Mouse (Mus musculus): ENCODE measurements at regions not wholly inside any gene's neighbourhood (a gene's known extent, or its start where the extent isn't known, plus 50 kb on each side); places are given as distances from the start of the nearest gene placed in this dataset.
A peak's percentile ranks its signal among the peaks of the same experiment; 100 is the strongest.

DNA sequence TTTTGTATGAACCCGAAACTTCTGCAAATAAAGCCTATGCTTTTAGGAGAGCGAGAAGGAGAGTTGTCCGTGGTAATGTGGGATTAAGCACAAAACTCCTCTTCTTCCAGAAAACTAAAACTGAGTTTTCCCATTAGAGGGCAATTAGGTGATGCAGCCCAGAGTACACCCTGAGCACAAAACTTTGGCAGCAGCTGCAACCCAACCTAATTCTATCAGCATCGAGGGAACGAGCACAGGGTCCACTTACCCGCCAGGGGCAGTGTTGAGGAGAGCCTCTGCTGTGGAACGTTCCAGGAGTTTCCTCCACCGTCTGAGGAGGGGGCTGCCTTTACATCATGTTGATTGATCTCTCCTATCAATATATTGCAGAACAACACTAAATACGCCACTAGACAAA lies 285.7 kb downstream of the Gm826 start:
- Histone ChIP-seq H3K36me3 (replicated peaks; ENCODE audit: control insufficient read depth, insufficient read depth, low read length) (no peaks in the 10 kb centered on the region), H3K4me3 (ENCODE audit: low read depth, low read length) (no peak overlapping the region), H3K27ac (ENCODE audit: low read depth) (no peak overlapping the region), H3K9ac (replicated peaks; ENCODE audit: low read depth, low read length) (no peak overlapping the region), H3K4me1 (ENCODE audit: control insufficient read depth, insufficient read depth) (no peaks in the 10 kb centered on the region), H3K27me3 (ENCODE audit: control insufficient read depth, insufficient read depth, low read length) (no peaks in the 10 kb centered on the region), H3K9me3 (replicated peaks; ENCODE audit: control insufficient read depth, low read length) (no peaks in the 10 kb centered on the region), H3K4me2 (ENCODE audit: low read depth, low read length) (no peak overlapping the region)
- TF ChIP-seq CTCF (IDR thresholded peaks at IDR 0.05; ENCODE audit: low read depth): no peak
- TF ChIP-seq EP300 (IDR thresholded peaks at IDR 0.05; ENCODE audit: low read depth): no peak
- DNase-seq (ENCODE audit: low spot score): no peak
- ATAC-seq (ENCODE audit: insufficient read depth, low read depth): no peak
- WGBS: 80% methylated on average over 9 of the region's 9 CpGs

DNA sequence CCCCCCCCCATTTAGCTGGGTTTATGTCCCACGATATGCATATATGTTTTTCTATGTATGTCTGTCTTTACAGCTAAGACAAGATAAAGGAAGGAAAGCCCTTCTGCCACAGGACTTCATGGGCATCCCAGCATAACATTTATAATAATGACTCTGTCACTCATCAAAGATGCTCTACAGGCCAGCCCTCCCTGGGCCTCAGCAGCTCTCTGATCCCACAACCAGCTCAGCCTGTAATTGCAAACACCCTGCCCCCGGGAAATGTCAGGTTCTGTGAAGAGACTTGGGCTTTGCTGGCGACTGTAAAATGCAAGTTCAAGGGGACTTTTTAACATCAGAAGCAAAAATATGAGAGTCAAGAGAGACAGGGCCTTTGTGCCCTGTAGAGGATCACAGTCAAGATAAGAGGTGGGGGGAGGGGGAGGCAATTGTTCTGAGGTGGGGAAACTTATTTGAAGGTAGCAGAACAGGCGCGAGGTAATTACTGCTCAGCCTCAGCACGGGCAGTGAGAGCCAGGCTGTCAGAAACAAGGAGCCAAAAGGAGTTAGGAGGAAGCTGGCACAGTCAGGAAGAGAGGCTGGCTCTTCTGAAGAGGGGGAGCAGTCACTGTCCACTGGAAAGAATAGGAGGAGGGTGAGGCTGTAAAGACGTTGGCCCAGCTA lies 286.9 kb downstream of the Gm826 start:
- no peak overlapping the region for H3K9ac ChIP-seq (replicated peaks; ENCODE audit: low read depth, low read length)
- TF ChIP-seq EP300 (IDR thresholded peaks at IDR 0.05; ENCODE audit: low read depth): no peak
- no peak for TF ChIP-seq CTCF (IDR thresholded peaks at IDR 0.05; ENCODE audit: low read depth)
- no peak for DNase-seq (ENCODE audit: low spot score)
- no peaks in the 10 kb centered on the region for H3K27me3 ChIP-seq (ENCODE audit: control insufficient read depth, insufficient read depth, low read length)
- H3K4me1 ChIP-seq (ENCODE audit: control insufficient read depth, insufficient read depth): no peaks in the 10 kb centered on the region
- H3K36me3 ChIP-seq (replicated peaks; ENCODE audit: control insufficient read depth, insufficient read depth, low read length): no peaks in the 10 kb centered on the region
- no peak overlapping the region for H3K4me3 ChIP-seq (ENCODE audit: low read depth, low read length)
- 25% methylated on average over 7 of the region's 7 CpGs for WGBS
- H3K27ac ChIP-seq (ENCODE audit: low read depth): no peak overlapping the region
- no peaks in the 10 kb centered on the region for H3K9me3 ChIP-seq (replicated peaks; ENCODE audit: control insufficient read depth, low read length)
- no peak for ATAC-seq (ENCODE audit: insufficient read depth, low read depth)
- no peak overlapping the region for H3K4me2 ChIP-seq (ENCODE audit: low read depth, low read length)

DNA sequence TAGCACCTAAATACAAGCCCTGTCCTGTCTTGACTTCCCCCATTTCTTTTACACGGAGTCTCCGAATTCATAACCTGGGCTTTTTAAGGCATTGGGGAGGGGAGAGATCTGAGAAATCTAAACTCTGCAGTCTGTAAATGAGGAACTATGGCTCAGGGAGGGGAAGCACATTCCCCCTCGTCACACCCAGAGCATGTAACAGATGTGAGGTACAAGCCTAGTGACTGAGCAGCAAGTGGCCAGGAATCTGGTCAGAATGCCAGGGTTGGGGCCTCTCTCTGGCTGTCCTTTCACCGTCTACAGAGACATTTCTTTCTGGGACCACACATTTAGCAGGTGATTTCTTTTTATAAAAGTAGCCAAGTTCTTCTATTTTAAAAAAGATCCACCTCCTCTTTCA lies 289.4 kb downstream of the Gm826 start:
- no peaks in the 10 kb centered on the region for H3K36me3 ChIP-seq (replicated peaks; ENCODE audit: control insufficient read depth, insufficient read depth, low read length)
- H3K9ac ChIP-seq (replicated peaks; ENCODE audit: low read depth, low read length): no peak overlapping the region
- DNase-seq (ENCODE audit: low spot score) (no peak), ATAC-seq (ENCODE audit: insufficient read depth, low read depth) (no peak)
- WGBS: 61% methylated on average over 4 of the region's 4 CpGs
- H3K4me1 ChIP-seq (ENCODE audit: control insufficient read depth, insufficient read depth): no peaks in the 10 kb centered on the region
- H3K4me2 ChIP-seq (ENCODE audit: low read depth, low read length): no peak overlapping the region
- no peaks in the 10 kb centered on the region for H3K9me3 ChIP-seq (replicated peaks; ENCODE audit: control insufficient read depth, low read length)
- no peaks in the 10 kb centered on the region for H3K27me3 ChIP-seq (ENCODE audit: control insufficient read depth, insufficient read depth, low read length)
- no peak overlapping the region for H3K4me3 ChIP-seq (ENCODE audit: low read depth, low read length)
- peak overlapping the region; percentile 58 for H3K27ac ChIP-seq (ENCODE audit: low read depth)
- TF ChIP-seq CTCF (IDR thresholded peaks at IDR 0.05; ENCODE audit: low read depth): no peak

DNA sequence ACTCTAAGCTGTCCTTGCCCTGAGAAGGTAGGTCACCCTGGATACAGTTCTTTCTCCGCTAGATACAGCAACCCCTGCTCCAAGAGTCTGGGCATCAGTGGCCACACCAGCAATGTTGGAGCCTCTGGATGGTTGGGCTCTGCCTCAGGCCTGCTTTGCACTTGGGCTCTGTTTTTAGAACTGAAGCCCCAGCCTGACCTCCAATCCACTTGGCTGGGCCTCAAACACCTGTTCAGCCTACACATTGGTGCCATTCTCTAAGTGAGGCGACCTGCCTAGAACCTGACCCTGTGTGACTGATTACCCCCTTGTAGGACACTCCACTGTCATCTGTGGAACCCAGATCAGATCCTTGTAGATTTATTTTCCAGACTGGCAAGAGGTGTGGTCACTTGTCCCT lies 289.8 kb downstream of the Gm826 start:
- H3K9me3 ChIP-seq (replicated peaks; ENCODE audit: control insufficient read depth, low read length): no peaks in the 10 kb centered on the region
- 41% methylated on average over 2 of the region's 2 CpGs for WGBS
- H3K36me3 ChIP-seq (replicated peaks; ENCODE audit: control insufficient read depth, insufficient read depth, low read length): no peaks in the 10 kb centered on the region
- H3K4me3 ChIP-seq (ENCODE audit: low read depth, low read length): no peak overlapping the region
- H3K9ac ChIP-seq (replicated peaks; ENCODE audit: low read depth, low read length): no peak overlapping the region
- no peak overlapping the region for H3K4me2 ChIP-seq (ENCODE audit: low read depth, low read length)
- DNase-seq (ENCODE audit: low spot score) (peak; percentile 29), ATAC-seq (ENCODE audit: insufficient read depth, low read depth) (peak; percentile 83)
- no peaks in the 10 kb centered on the region for H3K27me3 ChIP-seq (ENCODE audit: control insufficient read depth, insufficient read depth, low read length)
- H3K27ac ChIP-seq (ENCODE audit: low read depth): peak overlapping the region; percentile 58
- TF ChIP-seq CTCF (IDR thresholded peaks at IDR 0.05; ENCODE audit: low read depth) (no peak), EP300 (IDR thresholded peaks at IDR 0.05; ENCODE audit: low read depth) (no peak)
- H3K4me1 ChIP-seq (ENCODE audit: control insufficient read depth, insufficient read depth): no peaks in the 10 kb centered on the region

DNA sequence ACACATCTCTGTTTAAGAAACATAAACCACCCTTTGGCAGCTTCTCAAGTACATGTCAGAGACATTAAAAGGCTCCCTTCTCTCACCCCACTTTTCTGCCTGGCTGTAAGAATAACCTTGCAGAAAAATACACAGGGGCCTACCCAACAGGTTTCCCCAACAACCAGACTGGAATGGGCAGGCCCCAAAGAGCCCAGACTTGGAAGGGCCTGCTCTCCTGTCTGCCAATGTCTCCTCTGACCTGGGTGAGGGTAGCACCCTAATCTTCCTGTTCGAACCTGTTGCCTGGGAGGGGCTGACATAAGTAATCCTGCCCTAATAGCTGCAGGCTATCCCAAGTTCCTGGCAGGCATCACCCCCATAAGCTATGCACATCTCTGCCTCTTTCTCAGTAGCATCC lies 304.5 kb downstream of the Gm826 start:
- TF ChIP-seq CTCF (IDR thresholded peaks at IDR 0.05; ENCODE audit: low read depth) (no peak), EP300 (IDR thresholded peaks at IDR 0.05; ENCODE audit: low read depth) (no peak)
- Histone ChIP-seq H3K36me3 (replicated peaks; ENCODE audit: control insufficient read depth, insufficient read depth, low read length) (no peaks in the 10 kb centered on the region), H3K4me3 (ENCODE audit: low read depth, low read length) (no peak overlapping the region), H3K4me1 (ENCODE audit: control insufficient read depth, insufficient read depth) (no peaks in the 10 kb centered on the region), H3K27me3 (ENCODE audit: control insufficient read depth, insufficient read depth, low read length) (no peaks in the 10 kb centered on the region), H3K9me3 (replicated peaks; ENCODE audit: control insufficient read depth, low read length) (no peaks in the 10 kb centered on the region), H3K27ac (ENCODE audit: low read depth) (no peak overlapping the region), H3K4me2 (ENCODE audit: low read depth, low read length) (no peak overlapping the region), H3K9ac (replicated peaks; ENCODE audit: low read depth, low read length) (no peak overlapping the region)
- WGBS: 86% methylated on average over 1 of the region's 1 CpGs
- DNase-seq (ENCODE audit: low spot score) (no peak), ATAC-seq (ENCODE audit: insufficient read depth, low read depth) (no peak)

DNA sequence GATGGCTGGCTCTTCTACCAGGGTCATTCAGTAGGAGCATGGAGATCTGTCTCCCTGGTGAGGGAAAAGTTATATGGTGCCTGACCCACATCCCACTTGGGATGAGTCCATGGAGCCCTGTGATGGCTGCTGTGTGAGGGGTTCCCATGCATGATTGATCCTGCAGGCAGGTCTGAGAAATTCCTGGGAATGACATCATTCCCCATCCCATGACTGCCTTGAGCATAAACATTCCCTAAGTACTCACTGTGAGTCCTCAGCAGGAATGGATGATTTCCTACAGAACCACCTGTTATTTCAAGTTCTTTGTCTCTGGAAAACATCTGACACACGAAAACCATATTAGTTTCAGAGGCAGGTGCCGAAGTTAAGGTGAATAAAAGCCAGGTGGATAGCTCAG lies 305.5 kb downstream of the Gm826 start:
- Histone ChIP-seq H3K27me3 (ENCODE audit: control insufficient read depth, insufficient read depth, low read length) (no peaks in the 10 kb centered on the region), H3K9ac (replicated peaks; ENCODE audit: low read depth, low read length) (no peak overlapping the region), H3K4me1 (ENCODE audit: control insufficient read depth, insufficient read depth) (no peaks in the 10 kb centered on the region), H3K4me2 (ENCODE audit: low read depth, low read length) (no peak overlapping the region), H3K4me3 (ENCODE audit: low read depth, low read length) (no peak overlapping the region), H3K27ac (ENCODE audit: low read depth) (no peak overlapping the region), H3K9me3 (replicated peaks; ENCODE audit: control insufficient read depth, low read length) (no peaks in the 10 kb centered on the region), H3K36me3 (replicated peaks; ENCODE audit: control insufficient read depth, insufficient read depth, low read length) (no peaks in the 10 kb centered on the region)
- ATAC-seq (ENCODE audit: insufficient read depth, low read depth): no peak
- DNase-seq (ENCODE audit: low spot score): no peak
- TF ChIP-seq CTCF (IDR thresholded peaks at IDR 0.05; ENCODE audit: low read depth): no peak
- no peak for TF ChIP-seq EP300 (IDR thresholded peaks at IDR 0.05; ENCODE audit: low read depth)
- 75% methylated on average over 2 of the region's 2 CpGs for WGBS

All from heart, postnatal 0 days (tissue).